Mouse (Mus musculus): ENCODE measurements around the gene Aip.

GRCm38 (mm10) chr19:4097441-4097825, 28.2 kb downstream of the Aip start:
- TF ChIP-seq CTCF (IDR thresholded peaks at IDR 0.05) (no peak), EP300 (IDR thresholded peaks at IDR 0.05) (peak; percentile 55; the same call in 1 of the 2 replicates)
